ENCODE assay signal across 17 mouse cellular contexts in the genomic region with DNA sequence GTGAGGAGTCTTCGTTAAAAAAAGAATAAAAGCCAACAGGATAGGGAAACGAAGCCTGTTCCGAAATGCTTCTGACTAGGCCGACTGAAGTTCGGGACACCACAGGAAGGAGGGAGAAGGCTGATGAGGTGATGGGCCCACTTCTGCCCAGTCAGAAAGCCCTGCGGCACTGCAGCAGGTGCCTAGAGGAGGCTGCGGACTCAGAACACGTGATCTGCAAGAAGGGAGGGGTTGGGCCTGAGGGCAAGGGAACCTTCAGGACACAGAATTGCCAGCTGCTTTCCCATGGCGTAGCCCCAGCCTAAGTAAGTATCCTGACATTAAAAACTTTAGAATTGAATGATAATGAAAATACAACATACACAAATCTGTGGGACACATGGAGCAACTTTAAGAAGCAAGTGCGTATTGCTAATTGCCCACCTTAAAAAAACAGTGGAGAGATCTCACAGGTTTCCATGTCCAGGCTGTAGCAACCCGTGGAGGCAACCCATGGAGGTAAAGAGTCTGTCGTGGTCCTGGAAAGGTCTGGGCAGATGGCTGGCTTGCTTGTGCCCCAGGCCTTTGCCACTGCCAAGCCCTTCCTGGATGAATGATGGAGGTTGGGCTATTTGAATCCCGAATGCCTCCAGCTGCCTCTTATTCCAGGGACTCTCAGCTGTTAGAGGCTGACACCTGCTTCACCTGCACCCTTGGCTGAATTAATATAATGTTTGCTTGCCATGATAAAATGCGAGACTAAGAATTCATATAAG. TPM values are rescaled to one million over a fixed set of nuclear protein-coding genes. Genes with fewer than 3 reads are reported as not detected.
"Had no signal": no experiment of that assay in that cellular context is flagged by ENCODE, and none has a peak within 500 bp of the region (broad histone marks: within the 10 kb centered on the region; RNA-seq: fewer than 3 reads in every experiment).

No protein-coding gene starts in this region.

- H3K36me3 ChIP-seq: liver, embryonic 15.5 days had no signal

- H3K27ac ChIP-seq: kidney, postnatal 0 days; liver, embryonic 15.5 days; stomach, postnatal 0 days had no signal

- H3K4me3 ChIP-seq: liver, embryonic 15.5 days had no signal

- ATAC-seq: lung, postnatal 0 days had no signal

- H3K4me1 ChIP-seq: liver, embryonic 15.5 days had no signal

- DNase-seq: kidney, adult 9 months; kidney, postnatal 36 days; layer of hippocampus, adult 9-11 months; layer of hippocampus, postnatal 36 days; lung, adult 2 months; lung, postnatal 36 days; thymus, adult 2 months; thymus, postnatal 25 days had no signal

- H3K9me3 ChIP-seq: liver, embryonic 15.5 days had no signal

RNA-seq across cellular contexts. Expression of a gene that starts 0.9 kb away (rescaled TPM):
- total RNA-seq: layer of hippocampus, adult 18-20 months; layer of hippocampus, postnatal 36 days; left cerebral cortex, postnatal 36 days; megakaryocyte progenitor cell, adult 5-6 weeks; midbrain, postnatal 0 days had no signal
- polyA plus RNA-seq: kidney, postnatal 0 days; liver, embryonic 15.5 days; lung, adult 2 months; lung, postnatal 0 days; midbrain, postnatal 0 days; neural tube, embryonic 14.5 days; stomach, postnatal 0 days; thymus, adult 2 months had no signal
